Mouse (Mus musculus) erythroblast, embryonic 14.5 days (primary cell): ENCODE data around the gene Rab7b.

Experiments
- GATA1 ChIP-seq: IDR thresholded peaks from 2 replicates; pipeline ENCODE4 v1.6.1; 2012; ENCODE audit warnings: low read length, inconsistent platforms, mixed read lengths
- TAL1 ChIP-seq: IDR thresholded peaks from 3 replicates; pipeline ENCODE4 v1.6.1; 2012; ENCODE audit warnings: low read length, inconsistent platforms, mixed read lengths

DNA sequence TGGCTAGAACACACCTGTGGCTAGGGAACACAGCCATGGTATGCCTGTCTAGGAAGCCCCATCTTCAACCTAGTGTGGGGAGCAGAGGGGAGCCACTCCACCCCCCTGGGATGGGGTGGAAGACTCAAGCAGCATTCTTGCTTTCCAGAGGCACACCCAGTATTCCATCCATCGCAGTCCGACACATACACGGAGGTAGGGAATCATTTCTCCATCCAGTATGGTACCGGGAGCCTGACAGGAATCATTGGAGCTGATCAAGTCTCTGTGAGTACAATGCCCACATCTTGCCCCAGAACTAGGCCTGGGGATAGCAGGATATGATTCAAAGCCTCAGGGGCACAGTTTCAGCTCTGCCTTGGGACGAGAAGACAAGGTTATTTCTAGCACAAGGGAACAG, 24.4 kb upstream of the Rab7b start:
- TF ChIP-seq GATA1 (no peak), TAL1 (no peak)
